Mouse (Mus musculus): ENCODE measurements around the gene Acsbg2. TPM values are rescaled to one million over a fixed set of nuclear protein-coding genes. Genes with fewer than 3 reads are reported as not detected.
A peak's percentile ranks its signal among the peaks of the same experiment; 100 is the strongest.

Acsbg2 gene
- polyA plus RNA-seq, 1 experiment from 2014 or later, result 0.04 TPM

GRCm38 (mm10) chr17:56829795-56830194 lies 44.5 kb downstream of the Acsbg2 start:
- H3K4me1 ChIP-seq (replicated peaks; ENCODE audit: control insufficient read depth, insufficient read depth), result 0 out of 2 replicates have a peak, but pooled peaks cover 3% of the 10 kb centered on the region
- peak overlapping the region; percentile 70 for H3K9ac ChIP-seq (ENCODE audit: low read length)
- H3K27me3 ChIP-seq (ENCODE audit: control insufficient read depth, insufficient read depth, low read length), result no peaks in the 10 kb centered on the region
- no peak for ATAC-seq (ENCODE audit: low FRiP score, low TSS enrichment)
- peak overlapping the region; percentile 66 for H3K4me3 ChIP-seq (ENCODE audit: low read depth, low read length)
- no peaks in the 10 kb centered on the region for H3K9me3 ChIP-seq (ENCODE audit: control insufficient read depth, low read length)
- 1% methylated on average over 27 of the region's 27 CpGs for WGBS
- no peak overlapping the region for H3K27ac ChIP-seq (replicated peaks)
- peak; percentile 29 for DNase-seq (ENCODE audit: low spot score)
- TF ChIP-seq EP300 (optimal IDR thresholded peaks at IDR 0.05) (no peak), CTCF (IDR thresholded peaks at IDR 0.05; ENCODE audit: low read depth) (no peak)
- H3K4me2 ChIP-seq (replicated peaks; ENCODE audit: low read depth), result peak overlapping the region; percentile 89
- no peaks in the 10 kb centered on the region for H3K36me3 ChIP-seq (ENCODE audit: control insufficient read depth, insufficient read depth, low read length)

- TF ChIP-seq CTCF (IDR thresholded peaks at IDR 0.05; ENCODE audit: low read depth) (no peak), EP300 (optimal IDR thresholded peaks at IDR 0.05) (no peak)
- 42% methylated on average over 11 of the region's 11 CpGs for WGBS
- H3K4me1 ChIP-seq (replicated peaks; ENCODE audit: control insufficient read depth, insufficient read depth), result 0 out of 2 replicates have a peak, but pooled peaks cover 3% of the 10 kb centered on the region
- H3K27ac ChIP-seq (replicated peaks), result no peak overlapping the region
- no peak for DNase-seq (ENCODE audit: low spot score)
- peak overlapping the region; percentile 66 for H3K4me3 ChIP-seq (ENCODE audit: low read depth, low read length)
- no peak for ATAC-seq (ENCODE audit: low FRiP score, low TSS enrichment)
- H3K36me3 ChIP-seq (ENCODE audit: control insufficient read depth, insufficient read depth, low read length), result no peaks in the 10 kb centered on the region
- H3K4me2 ChIP-seq (replicated peaks; ENCODE audit: low read depth), result peak overlapping the region; percentile 89
- H3K27me3 ChIP-seq (ENCODE audit: control insufficient read depth, insufficient read depth, low read length), result no peaks in the 10 kb centered on the region
- no peaks in the 10 kb centered on the region for H3K9me3 ChIP-seq (ENCODE audit: control insufficient read depth, low read length)
- peak overlapping the region; percentile 70; the same call in 1 of the 2 replicates for H3K9ac ChIP-seq (ENCODE audit: low read length)
Measured at GRCm38 (mm10) chr17:56829171-56829570, 45.1 kb downstream of the Acsbg2 start.

- Histone ChIP-seq H3K4me1 (replicated peaks; ENCODE audit: control insufficient read depth, insufficient read depth) (0 out of 2 replicates have a peak, but pooled peaks cover 3% of the 10 kb centered on the region), H3K4me2 (replicated peaks; ENCODE audit: low read depth) (no peak overlapping the region), H3K9ac (ENCODE audit: low read length) (no peak overlapping the region), H3K27me3 (ENCODE audit: control insufficient read depth, insufficient read depth, low read length) (no peaks in the 10 kb centered on the region), H3K4me3 (ENCODE audit: low read depth, low read length) (no peak overlapping the region), H3K36me3 (ENCODE audit: control insufficient read depth, insufficient read depth, low read length) (no peaks in the 10 kb centered on the region), H3K27ac (replicated peaks) (no peak overlapping the region), H3K9me3 (ENCODE audit: control insufficient read depth, low read length) (no peaks in the 10 kb centered on the region)
- WGBS, result 73% methylated on average over 2 of the region's 2 CpGs
- no peak for TF ChIP-seq EP300 (optimal IDR thresholded peaks at IDR 0.05)
- TF ChIP-seq CTCF (IDR thresholded peaks at IDR 0.05; ENCODE audit: low read depth), result no peak
- ATAC-seq (ENCODE audit: low FRiP score, low TSS enrichment) (peak; percentile 53), DNase-seq (ENCODE audit: low spot score) (peak; percentile 45)
Measured at GRCm38 (mm10) chr17:56826718-56827117, 47.5 kb downstream of the Acsbg2 start.

GRCm38 (mm10) chr17:56823352-56823751 lies 50.9 kb downstream of the Acsbg2 start:
- ATAC-seq (ENCODE audit: low FRiP score, low TSS enrichment) (no peak), DNase-seq (ENCODE audit: low spot score) (no peak)
- no peak for TF ChIP-seq EP300 (optimal IDR thresholded peaks at IDR 0.05)
- no peak for TF ChIP-seq CTCF (IDR thresholded peaks at IDR 0.05; ENCODE audit: low read depth)
- Histone ChIP-seq H3K4me2 (replicated peaks; ENCODE audit: low read depth) (no peak overlapping the region), H3K4me1 (replicated peaks; ENCODE audit: control insufficient read depth, insufficient read depth) (peaks cover 2% of the 10 kb centered on the region; the same call in 1 of the 2 replicates), H3K9ac (ENCODE audit: low read length) (no peak overlapping the region), H3K4me3 (ENCODE audit: low read depth, low read length) (no peak overlapping the region), H3K9me3 (ENCODE audit: control insufficient read depth, low read length) (no peaks in the 10 kb centered on the region), H3K27me3 (ENCODE audit: control insufficient read depth, insufficient read depth, low read length) (no peaks in the 10 kb centered on the region), H3K27ac (replicated peaks) (no peak overlapping the region), H3K36me3 (ENCODE audit: control insufficient read depth, insufficient read depth, low read length) (no peaks in the 10 kb centered on the region)
- WGBS, result 70% methylated on average over 2 of the region's 2 CpGs

GRCm38 (mm10) chr17:56822380-56822779 lies 51.9 kb downstream of the Acsbg2 start:
- H3K4me1 ChIP-seq (replicated peaks; ENCODE audit: control insufficient read depth, insufficient read depth), result peaks cover 2% of the 10 kb centered on the region; the same call in 1 of the 2 replicates
- no peak for ATAC-seq (ENCODE audit: low FRiP score, low TSS enrichment)
- no peaks in the 10 kb centered on the region for H3K9me3 ChIP-seq (ENCODE audit: control insufficient read depth, low read length)
- no peak for TF ChIP-seq CTCF (IDR thresholded peaks at IDR 0.05; ENCODE audit: low read depth)
- TF ChIP-seq EP300 (optimal IDR thresholded peaks at IDR 0.05), result no peak
- H3K27ac ChIP-seq (replicated peaks), result peak overlapping the region; percentile 40; the same call in 1 of the 2 replicates
- no peaks in the 10 kb centered on the region for H3K27me3 ChIP-seq (ENCODE audit: control insufficient read depth, insufficient read depth, low read length)
- no peaks in the 10 kb centered on the region for H3K36me3 ChIP-seq (ENCODE audit: control insufficient read depth, insufficient read depth, low read length)
- H3K9ac ChIP-seq (ENCODE audit: low read length), result no peak overlapping the region
- no peak overlapping the region for H3K4me2 ChIP-seq (replicated peaks; ENCODE audit: low read depth)
- DNase-seq (ENCODE audit: low spot score), result no peak
- H3K4me3 ChIP-seq (ENCODE audit: low read depth, low read length), result no peak overlapping the region
- WGBS, result 59% methylated on average over 2 of the region's 2 CpGs

GRCm38 (mm10) chr17:56819694-56820111 lies 54.5 kb downstream of the Acsbg2 start:
- Histone ChIP-seq H3K36me3 (ENCODE audit: control insufficient read depth, insufficient read depth, low read length) (no peaks in the 10 kb centered on the region), H3K4me2 (replicated peaks; ENCODE audit: low read depth) (peak overlapping the region; percentile 35; the same call in 1 of the 2 replicates), H3K4me3 (ENCODE audit: low read depth, low read length) (no peak overlapping the region), H3K27ac (replicated peaks) (peak overlapping the region; percentile 88), H3K9ac (ENCODE audit: low read length) (no peak overlapping the region; the same call in 1 of the 2 replicates), H3K4me1 (replicated peaks; ENCODE audit: control insufficient read depth, insufficient read depth) (peaks cover 2% of the 10 kb centered on the region; the same call in 1 of the 2 replicates), H3K27me3 (ENCODE audit: control insufficient read depth, insufficient read depth, low read length) (no peaks in the 10 kb centered on the region), H3K9me3 (ENCODE audit: control insufficient read depth, low read length) (no peaks in the 10 kb centered on the region)
- WGBS, result 38% methylated on average over 8 of the region's 8 CpGs
- TF ChIP-seq CTCF (IDR thresholded peaks at IDR 0.05; ENCODE audit: low read depth) (no peak), EP300 (optimal IDR thresholded peaks at IDR 0.05) (no peak)
- ATAC-seq (ENCODE audit: low FRiP score, low TSS enrichment) (peak; percentile 84), DNase-seq (ENCODE audit: low spot score) (peak; percentile 74)

Data from stomach, postnatal 0 days (tissue).